Mouse (Mus musculus): Measurements from ENCODE around the gene Uhrf2.

Uhrf2 gene

DNA sequence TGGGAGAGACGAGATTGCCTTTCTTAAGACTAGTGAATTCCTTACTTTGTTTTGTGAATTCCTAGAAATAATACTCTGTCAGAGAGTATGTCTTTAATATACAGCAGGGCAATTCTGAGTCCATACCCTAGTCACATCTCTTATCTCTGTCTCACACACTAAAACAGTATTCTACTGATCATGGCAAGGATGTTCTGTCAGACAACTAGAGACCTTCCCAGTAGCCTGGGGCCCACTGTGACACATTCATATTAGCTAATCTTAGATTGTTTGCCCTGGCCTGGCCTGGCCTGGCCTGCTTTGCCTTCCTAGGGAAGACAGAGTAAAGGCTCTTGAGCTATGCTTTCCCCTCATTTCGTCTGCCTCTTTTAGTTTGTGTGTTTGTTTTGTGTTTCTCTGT, 20.3 kb downstream of the Uhrf2 start:
- no peak for DNase-seq (ENCODE audit: low spot score in 2 of 2)

DNA sequence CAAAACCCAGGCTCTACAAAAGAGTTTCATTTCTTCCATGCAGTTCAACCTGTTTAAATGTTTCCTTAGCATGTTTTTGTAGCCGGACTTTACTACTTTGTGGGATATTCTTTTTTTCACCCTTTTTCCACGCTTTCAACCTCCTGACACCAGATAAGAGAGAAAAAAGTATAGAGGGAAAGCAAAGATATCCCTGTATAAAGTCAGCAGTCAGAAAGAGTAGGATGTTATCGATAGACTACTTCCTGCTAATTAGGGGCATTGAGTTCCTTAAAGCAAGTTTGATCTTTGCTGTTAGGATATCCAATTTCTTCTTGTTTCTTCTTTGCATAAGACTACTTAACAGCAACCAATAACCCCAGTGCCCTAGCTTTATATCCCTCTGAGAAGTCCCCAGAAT, 21.2 kb downstream of the Uhrf2 start:
- no peak for DNase-seq (ENCODE audit: low spot score in 2 of 2)

DNA sequence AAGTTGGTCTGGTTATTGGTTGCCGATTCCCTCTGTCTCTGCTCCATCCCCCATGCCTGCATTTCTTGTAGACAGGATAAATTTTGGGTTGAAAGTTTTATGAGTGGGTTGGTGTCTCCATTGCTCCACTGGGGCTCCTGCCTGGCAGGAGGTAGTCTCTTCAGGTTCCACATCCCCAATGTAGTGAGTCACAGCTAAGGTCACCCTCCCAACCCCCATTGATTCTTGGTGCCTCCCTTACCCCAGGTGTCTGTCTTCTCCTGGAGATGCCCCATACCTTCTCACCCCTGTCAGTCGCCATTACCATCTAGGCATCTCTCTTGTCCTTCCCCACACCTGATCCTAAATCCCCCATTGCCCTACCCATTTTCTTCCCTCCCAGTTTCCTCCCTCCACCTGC, 23.9 kb downstream of the Uhrf2 start:
- no peak for DNase-seq (ENCODE audit: low spot score in 2 of 2)

DNA sequence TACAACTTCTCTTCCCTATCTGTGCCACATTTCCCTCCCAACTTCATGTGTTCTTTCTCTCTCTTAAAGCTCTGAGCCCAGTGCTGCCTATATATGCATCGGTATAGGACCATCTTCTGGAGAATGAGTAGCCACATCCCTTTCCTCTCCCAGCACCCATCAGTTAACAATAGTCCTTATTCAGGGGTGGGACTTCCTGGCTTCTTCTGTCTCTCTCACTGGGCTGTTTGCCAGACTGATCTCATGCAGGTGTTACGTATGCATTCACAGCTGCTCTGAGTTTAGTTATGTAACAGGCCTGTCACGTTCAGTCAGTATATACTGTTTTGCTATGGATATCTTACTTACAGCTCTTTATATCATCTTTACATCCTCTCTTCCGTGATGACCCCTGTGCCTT, 35.5 kb downstream of the Uhrf2 start:
- DNase-seq (ENCODE audit: low spot score in 2 of 2) = no peak

DNA sequence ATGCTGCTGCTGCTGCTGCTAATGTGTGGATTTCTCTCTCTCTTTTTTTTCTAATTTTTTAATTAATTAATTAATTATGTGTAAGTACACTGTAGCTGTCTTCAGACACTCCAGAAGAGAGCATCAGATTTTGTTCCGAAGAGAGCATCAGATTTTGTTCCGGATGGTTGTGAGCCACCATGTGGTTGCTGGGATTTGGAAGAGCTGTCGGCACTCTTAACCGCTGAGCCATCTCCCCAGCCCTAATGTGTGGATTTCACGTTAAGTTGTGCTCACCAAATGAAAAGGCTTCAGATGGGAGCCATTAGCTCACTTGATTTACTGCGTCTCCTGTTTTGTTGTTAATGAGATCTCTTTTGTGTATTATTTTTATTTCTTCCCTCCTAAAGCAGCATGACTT, 59.9 kb downstream of the Uhrf2 start:
- no peak for DNase-seq (ENCODE audit: low spot score in 2 of 2)

DNA sequence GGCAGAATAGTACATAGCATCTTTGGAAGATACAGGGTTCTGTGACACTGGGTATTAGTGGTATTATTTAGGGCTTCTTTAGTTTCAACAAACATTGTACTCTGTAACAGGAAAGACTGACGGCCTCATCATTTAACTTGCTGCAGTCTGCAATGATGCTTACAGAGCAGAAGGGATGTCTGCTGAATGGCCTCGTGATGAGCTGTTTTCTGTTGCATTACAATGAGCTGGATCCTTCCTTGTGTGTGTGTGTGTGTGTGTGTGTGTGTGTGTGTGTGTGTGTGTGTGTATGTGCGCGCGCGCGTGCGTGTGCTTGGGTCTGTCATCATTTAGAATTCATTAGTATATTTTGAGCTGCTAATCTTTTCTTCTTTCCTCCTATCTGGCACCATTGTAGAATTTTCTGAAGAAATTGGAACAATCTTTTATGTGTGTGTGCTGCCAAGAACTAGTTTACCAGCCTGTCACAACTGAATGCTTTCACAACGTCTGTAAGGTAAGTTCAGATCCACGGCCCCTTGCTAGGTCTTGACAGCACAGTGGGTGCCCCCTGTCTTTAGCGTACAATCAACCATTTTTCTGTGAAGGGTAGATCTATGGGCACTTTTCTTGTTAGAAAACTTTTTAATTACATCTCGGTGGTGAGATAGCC, 61.5 kb downstream of the Uhrf2 start:
- no peak for DNase-seq (ENCODE audit: low spot score in 2 of 2)

DNA sequence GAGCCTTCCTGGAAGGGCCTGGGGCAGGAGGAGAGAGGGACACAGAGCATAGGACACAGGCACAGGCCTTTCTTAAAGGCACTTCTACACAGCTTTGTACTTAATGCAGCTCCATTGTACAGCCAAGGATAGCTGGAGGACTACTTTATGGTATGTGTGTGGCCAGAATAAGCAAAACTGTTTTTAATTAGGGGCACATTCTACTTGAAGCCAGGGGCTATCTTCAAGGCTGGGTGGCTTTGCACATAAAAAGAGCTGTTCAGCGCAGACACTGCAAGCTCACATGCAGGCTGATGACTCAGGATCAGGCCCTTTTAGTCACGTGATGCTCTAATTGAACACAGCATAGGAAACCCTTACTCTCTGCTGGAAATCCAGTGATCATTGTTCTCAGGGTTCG, 65.9 kb downstream of the Uhrf2 start:
- DNase-seq (ENCODE audit: low spot score in 2 of 2) = no peak

DNA sequence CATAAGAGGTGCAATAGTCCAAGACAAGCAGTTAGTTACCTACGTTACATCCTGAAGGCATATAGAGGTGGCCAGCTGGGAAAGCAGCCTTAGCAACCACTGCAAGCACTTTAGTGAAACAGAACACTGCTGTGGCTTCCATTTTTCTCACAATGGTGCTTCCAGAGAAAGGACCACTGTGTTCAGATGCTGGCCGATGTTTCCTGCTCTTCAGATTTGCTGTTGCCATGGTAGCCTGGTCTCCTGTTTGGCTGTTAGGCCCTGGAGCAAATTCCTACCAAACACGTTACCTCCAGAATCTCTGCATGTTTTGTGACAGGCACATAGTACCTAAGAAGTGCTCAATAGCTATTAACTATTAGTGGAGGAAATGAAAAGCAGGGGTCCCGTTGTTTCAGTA, 66.7 kb downstream of the Uhrf2 start:
- DNase-seq (ENCODE audit: low spot score in 2 of 2) = no peak

DNA sequence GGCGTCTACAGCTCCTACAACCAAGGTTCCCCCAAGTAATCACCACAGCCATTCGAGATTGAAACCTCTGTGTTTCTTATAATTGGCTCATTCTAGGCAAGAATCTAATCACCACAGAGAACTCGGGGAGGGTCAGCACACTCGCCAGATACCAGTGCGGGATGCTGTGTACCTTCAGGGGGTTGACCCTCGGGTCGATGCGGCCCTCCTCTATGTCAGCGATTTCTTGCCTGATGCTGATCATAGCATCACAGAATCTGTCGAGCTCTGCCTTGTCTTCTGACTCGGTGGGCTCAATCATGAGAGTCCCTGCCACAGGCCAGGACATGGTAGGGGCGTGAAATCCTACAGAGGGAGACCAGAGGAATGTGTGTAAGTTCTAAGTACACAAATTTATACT, 70.3 kb downstream of the Uhrf2 start:
- DNase-seq (ENCODE audit: low spot score in 2 of 2) = no peak

DNA sequence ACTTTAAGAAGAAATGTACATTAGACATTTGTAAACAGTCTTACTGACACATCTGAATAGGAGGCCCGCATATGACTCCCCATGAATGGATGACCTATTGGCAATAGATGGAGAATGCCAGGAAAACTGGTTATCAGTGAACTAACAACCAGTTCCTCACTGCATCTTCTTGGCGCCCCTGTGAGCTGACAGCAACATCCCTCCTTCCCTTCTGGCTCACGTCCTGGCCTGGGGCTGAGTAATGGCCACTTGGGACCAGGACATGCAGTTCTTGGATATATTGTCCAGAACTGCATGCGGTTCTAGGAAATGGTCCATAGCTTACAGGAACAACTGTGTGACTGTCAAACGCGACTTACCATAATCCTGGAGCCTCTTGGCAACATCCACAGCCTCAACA, 72.3 kb downstream of the Uhrf2 start:
- DNase-seq (ENCODE audit: low spot score in 2 of 2) = no peak

DNA sequence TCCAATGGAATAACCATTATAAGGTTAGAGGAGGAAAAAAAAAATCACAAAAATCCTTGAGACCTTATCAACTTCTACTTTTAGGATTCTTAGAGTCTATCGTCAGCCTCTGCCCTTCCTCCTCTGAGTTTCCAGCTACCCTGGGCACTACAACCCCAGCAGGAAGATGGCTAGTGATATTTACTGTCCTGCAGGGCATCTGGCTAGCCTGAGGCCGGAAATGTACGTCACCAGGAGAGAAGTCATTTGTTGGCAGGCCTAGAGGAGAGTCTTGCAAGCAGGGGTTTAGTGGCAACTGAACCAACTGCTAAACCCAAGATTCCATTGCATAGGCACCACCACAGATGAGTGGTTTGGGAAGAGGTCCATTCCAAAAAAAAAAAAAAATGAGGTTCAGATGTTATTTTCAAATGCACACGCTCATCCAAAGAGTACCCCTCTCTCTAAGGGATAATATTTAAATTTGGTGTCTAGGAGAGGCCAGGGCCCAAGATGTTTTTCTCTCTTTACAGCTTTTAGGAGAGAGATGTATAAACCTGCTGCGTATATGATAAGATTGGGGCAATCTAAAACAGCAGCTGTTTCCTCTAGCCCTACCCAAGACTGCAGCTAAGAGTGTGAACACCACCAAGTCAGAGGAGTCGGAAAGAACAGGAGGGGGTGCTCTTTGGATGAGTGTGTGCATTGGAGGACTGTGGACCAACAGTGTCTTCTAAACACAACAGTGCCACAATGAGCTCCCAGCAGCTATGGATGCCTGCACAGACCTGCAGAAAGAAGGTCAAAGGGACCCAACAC, 74.9 kb downstream of the Uhrf2 start:
- DNase-seq (ENCODE audit: low spot score in 2 of 2) = no peak

DNA sequence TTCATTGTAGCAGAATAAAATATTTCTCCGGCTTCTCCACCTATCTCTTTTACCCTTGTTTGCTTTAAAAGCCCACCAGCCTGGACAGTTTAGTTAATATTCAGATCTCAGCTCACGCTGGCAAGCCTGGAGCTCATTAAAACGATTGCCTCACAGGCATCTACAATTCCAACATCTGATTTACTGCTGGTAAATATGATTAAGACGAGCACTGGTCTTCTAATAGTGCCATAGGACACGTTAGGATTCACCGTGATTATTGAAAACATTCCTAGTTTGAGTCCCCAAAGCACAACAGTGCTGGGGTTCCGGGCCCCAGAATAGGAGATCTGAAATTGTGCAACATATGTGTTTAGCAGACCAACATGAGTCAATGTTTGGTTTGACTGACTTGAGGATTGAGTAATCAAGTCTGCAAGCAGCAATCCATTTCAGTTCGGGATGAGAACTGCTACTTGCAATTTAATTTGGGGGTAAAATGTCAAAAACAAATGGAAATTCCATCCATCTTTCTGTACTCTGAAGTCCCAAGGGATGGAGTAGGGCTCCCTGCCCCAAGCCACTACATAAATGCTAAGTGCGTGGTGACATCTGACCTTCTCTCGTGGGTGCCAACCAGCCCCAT, 77.0 kb downstream of the Uhrf2 start:
- DNase-seq (ENCODE audit: low spot score in 2 of 2) = no peak

DNA sequence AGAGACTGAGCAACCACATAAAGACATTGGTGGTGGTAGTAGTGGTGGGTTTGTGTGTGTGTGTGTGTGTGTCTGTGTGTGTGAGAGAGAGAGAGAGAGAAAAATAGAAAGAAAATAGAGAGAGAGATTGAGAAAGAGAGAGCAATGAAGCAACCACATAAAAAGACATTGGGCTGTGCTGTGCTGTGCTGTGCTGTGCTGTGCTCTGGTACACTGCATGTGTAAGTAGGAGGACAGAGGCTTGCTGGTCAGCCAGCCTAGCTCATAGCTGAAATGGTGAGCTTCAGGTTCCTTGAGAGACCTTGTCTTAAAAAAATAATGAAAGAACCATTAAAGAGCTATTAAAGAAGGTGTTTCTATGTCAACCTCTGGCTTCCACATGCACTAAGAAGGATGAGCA, 78.3 kb downstream of the Uhrf2 start:
- no peak for DNase-seq (ENCODE audit: low spot score in 2 of 2)

DNA sequence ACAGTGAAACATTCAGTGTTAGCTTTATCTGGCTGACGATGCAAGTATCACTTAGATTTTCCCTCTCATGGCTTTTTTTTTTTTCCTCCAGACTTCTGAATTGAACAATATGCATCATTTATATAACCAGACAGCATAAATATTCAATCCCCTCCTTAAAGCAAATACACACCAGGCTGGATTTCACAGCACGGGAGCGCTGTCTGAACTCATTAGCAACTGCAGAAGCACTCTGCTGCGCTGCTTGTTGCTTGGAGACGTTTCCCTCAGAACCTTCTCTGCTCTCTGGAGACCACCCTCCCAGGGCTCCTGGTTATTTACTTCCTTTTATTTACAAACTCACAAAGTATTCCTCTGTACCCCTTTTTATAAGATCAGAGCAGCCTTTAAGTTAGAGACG, 78.8 kb downstream of the Uhrf2 start:
- DNase-seq (ENCODE audit: low spot score in 2 of 2) = no peak

DNA sequence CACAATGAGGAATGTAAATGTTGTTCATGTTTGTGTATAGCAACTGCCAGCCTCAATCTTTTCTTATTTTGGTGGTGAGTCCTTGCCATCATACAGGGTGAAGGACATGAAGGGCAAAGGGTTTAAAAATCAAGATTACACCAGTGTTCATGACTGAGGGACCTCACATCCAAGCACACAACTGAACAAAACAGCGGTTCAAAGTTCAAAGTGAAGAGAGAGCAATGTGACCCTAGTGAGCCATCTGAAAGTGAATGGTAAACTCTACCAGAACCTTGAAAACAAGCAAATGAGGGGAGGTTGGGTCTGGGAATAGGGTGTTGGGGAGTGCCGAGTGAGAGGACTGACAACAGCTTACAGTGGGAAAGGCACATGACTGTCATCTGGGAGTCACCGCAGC, 81.1 kb downstream of the Uhrf2 start:
- no peak for DNase-seq (ENCODE audit: low spot score in 2 of 2)

DNA sequence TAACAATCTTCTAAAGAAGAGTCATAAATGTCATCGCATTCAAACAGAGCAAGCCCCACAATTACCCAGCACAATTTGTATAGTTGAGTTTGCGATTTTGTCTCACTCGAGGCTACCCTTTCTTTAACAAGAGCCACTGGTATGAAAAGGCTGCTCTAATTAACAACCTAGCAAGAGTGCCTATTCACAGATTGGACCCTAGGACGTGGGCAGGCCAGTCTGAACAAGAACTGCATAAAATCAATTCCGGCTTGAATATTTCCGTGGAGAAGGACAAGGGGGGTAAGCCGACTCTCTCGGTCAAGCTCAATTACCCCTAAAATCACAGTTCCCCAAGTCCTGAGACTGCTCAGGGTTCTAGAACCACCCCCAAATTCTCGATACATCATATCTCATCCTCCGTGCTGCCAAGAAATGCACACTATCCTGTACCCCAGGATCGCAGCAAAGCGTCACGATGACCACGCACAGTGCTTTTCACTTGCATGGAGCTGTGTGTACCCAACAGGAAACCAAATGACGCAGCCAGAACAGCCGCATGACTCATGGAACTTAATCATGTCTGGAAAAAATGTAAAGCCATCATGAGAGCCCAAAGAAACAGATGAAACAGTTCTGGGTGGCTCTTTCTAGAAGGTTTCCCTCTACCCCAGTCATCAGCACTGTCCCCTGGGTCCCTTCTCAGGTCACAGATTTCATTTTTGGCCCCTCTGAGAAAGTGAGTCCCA, 82.8 kb downstream of the Uhrf2 start:
- no peak for DNase-seq (ENCODE audit: low spot score in 2 of 2)

DNA sequence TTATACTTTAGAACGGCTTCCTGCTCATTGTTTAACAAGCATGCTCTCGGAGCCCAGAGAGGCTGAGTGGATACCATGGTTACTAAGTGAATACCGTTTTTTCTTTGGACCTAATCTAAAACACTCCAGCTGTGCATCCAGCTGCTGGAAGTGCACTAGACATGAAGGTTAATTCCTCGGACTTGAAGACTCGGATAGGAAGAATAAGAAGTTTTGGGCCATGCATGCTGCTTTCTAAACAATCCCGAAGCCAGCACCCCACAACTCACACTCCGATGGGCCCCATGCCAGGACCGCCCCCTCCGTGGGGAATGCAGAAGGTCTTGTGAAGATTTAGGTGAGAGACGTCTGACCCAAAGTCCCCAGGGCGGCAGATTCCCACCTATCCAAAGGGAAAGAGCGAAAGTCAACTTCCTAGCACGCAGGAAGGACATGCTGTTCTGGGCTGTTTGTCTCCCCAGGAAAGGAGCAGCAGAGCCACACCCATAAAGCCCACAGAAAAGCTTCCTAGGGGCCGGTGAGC, 84.7 kb downstream of the Uhrf2 start:
- no peak for DNase-seq (ENCODE audit: low spot score in 2 of 2)

DNA sequence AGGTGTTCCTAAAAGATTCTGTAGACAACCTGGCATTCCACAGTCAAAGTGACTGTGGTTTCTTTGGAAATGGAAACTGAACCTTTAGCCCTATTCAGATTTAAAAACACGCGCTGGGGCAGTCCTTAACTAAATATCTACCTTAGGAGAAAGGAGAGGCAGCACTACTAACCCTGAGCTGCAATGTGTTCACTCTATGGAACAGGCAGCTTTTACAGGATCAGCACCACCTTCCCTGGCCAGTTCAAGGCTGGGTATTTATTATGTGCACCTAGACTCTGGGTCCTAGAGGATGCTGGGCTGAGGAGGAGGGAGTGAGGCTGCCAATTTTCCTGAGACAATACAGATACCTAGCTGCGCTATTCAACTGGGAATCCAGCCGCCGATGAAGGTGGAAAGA, 85.3 kb downstream of the Uhrf2 start:
- DNase-seq (ENCODE audit: low spot score in 2 of 2) = no peak

DNA sequence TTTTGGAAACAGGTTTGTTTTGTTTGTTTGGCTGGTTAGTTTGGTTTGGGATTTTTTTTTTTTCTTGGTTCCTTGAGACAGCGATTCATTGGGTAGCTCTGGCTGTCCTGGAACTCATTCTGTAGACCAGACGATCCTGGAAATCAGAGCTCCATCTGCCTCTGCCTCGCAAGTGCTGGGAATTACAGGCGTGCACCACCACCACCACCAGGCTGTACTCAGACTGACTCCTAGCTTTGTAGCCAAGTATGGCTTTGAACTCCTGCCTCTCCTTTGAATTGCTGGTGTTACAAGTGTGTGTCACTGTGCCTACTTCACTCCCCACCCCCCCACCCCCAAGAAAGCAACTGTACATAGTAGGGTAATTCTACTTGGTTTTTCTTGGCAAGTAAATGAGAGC, 86.9 kb downstream of the Uhrf2 start:
- no peak for DNase-seq (ENCODE audit: low spot score in 2 of 2)

DNA sequence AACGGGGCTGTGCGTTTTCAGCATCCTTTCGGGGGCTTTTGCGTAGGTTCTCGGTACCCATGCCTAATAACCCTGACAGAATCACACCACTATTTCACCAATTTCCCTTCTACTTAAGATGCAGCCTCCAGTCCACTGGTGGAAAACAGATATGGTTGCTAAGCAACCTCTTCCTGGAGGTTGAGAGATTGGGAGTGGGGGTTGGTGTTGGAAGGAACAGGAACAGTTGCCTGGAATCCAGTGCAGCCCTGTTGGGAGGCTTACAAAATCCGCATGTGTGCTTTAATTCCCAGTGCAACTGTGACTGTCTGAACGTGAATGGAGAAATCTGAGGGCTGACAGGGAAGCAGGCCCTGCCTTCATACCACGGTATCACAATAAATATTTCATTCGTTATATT, 87.5 kb downstream of the Uhrf2 start:
- DNase-seq (ENCODE audit: low spot score in 2 of 2) = no peak

DNA sequence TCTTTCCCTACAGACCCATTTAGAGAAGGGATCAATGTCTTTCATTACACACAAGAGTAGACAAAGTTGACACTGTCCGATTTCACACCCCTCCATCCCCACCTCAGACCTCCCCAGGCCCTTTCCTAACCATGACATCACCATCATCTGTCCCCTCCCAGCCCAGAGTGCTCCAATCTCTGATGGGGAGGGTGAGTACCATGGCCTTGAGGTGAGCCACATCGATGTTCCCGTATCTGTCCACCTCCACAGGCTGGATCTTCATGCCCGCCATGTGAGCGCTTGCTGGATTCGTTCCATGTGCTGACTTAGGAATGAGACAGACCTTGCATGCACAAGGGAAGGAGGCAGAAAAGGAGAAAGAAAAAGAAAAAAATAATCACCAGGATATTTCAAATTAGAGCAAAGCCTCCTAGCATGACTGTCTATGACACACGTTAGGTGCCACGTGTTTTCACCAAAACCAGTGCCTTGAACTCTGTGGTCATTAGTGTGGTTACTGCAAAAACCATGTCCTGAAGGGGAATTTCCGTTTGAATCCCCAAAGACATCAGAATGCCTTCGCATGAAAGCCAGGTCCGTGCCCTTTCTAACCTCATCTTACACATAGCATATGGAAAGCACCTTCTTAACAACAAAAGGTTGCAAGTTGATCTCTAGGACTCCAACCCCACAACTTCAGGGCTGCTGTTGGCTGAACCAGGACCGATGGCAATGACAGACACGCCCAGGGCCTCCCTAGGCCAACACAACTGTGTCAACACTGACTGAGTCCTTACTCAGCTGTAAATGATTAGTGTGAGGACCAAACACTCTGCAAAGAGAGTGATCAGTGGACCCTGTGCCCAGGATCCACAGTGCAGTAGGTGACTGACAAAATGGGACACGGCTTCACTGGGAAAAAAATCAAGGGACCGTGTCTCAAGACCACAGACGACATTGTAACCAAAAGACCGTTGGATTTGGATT, 88.3 kb downstream of the Uhrf2 start:
- DNase-seq (ENCODE audit: low spot score in 2 of 2) = no peak

All from natural killer cell, adult 2 months (primary cell).